Mouse (Mus musculus) embryonic facial prominence, embryonic 11.5 days (tissue): ENCODE data around the gene Slc35b2. TPM values are rescaled to one million over a fixed set of nuclear protein-coding genes. Genes with fewer than 3 reads are reported as not detected.

Experiments used
- ATAC-seq: fragments of 200-750 bp; cut with Nextera tagmentation; replicated peaks from 2 replicates; pipeline ENCODE4 v1.8.0; 2017; ENCODE audit warnings: low read depth; ENCODE audit not compliant: insufficient number of reproducible peaks, low FRiP score, low TSS enrichment
- DNase-seq: peaks from one replicate; pipeline ENCODE4 v3.0.0-alpha.2; 2015; ENCODE audit warnings: low spot score
- H3K27ac ChIP-seq: fragments of 300-500 bp; sonication (generic); replicated peaks from 2 replicates; pipeline ENCODE4 v1.5.1; 2014; ENCODE audit warnings: mild to moderate bottlenecking, low read depth, low read length, control low read depth
- H3K27me3 ChIP-seq: fragments of 300-500 bp; sonication (generic); 2 replicates; pipeline ENCODE4 v1.6.1; 2014; ENCODE audit warnings: mild to moderate bottlenecking, low read length, moderate library complexity, mixed read lengths; ENCODE audit not compliant: control insufficient read depth, insufficient read depth
- H3K36me3 ChIP-seq: fragments of 300-500 bp; sonication (generic); replicated peaks from 2 replicates; pipeline ENCODE4 v1.6.1; 2014; ENCODE audit warnings: low read depth, mild to moderate bottlenecking, low read length, moderate library complexity, mixed read lengths; ENCODE audit not compliant: control insufficient read depth, insufficient read depth
- H3K4me1 ChIP-seq: fragments of 300-500 bp; sonication (generic); 2 replicates; pipeline ENCODE4 v1.6.1; 2014; ENCODE audit warnings: low read length, mixed read lengths; ENCODE audit not compliant: control insufficient read depth, insufficient read depth
- H3K4me2 ChIP-seq: fragments of 300-500 bp; sonication (generic); 2 replicates; pipeline ENCODE4 v1.6.1; 2014; ENCODE audit warnings: low read depth, mild to moderate bottlenecking, control low read depth, low read length, moderate library complexity
- H3K4me3 ChIP-seq: fragments of 300-500 bp; sonication (generic); 2 replicates; pipeline ENCODE4 v1.5.1; 2014; ENCODE audit warnings: low read depth, low read length, control low read depth
- H3K9ac ChIP-seq: fragments of 300-500 bp; sonication (generic); replicated peaks from 2 replicates; pipeline ENCODE4 v1.6.1; 2014; ENCODE audit warnings: mild to moderate bottlenecking, control low read depth, low read length
- H3K9me3 ChIP-seq: fragments of 300-500 bp; sonication (generic); replicated peaks from 2 replicates; pipeline ENCODE4 v1.6.1; 2016; ENCODE audit warnings: mild to moderate bottlenecking, low read length, inconsistent platforms, mixed read lengths; ENCODE audit not compliant: control insufficient read depth
- WGBS: fragments of 180-500 bp; shearing (Covaris S2); extraction: QIAGEN DNeasy Blood & Tissue Kit; methylation state at CpG from one replicate; pipeline ENCODE4 v1.1.7; 2014; 5-methylcytosine and 5-hydroxymethylcytosine counted together
- polyA plus RNA-seq: library from polyadenylated mRNA; unstranded; fragments of >200 nt; fragmentation: Nextera tagmentation; extraction: Ambion mirVana; gene quantifications from 2 replicates; pipeline ENCODE4 v1.2.1, GENCODE M21; 2014

Slc35b2 gene
- polyA plus RNA-seq, 1 experiment from 2014 or later: 85.6 TPM

- Histone ChIP-seq H3K36me3 (no peaks in the 10 kb centered on the region), H3K4me3 (no peak overlapping the region), H3K4me2 (no peak overlapping the region), H3K4me1 (no peaks in the 10 kb centered on the region), H3K9ac (peak overlapping the region; percentile 39), H3K9me3 (no peaks in the 10 kb centered on the region), H3K27me3 (no peaks in the 10 kb centered on the region), H3K27ac (peak overlapping the region; percentile 62)
- 11% methylated on average over 14 of the region's 14 CpGs for WGBS
- DNase-seq: peak; percentile 88
- ATAC-seq: peak; percentile 79
These were observed 21.4 kb downstream of the Slc35b2 start for GRCm38 (mm10) chr17:45584939-45585678.

GRCm38 (mm10) chr17:45585725-45586448 lies 22.2 kb downstream of the Slc35b2 start:
- H3K4me2 ChIP-seq: no peak overlapping the region
- no peak for ATAC-seq
- H3K4me1 ChIP-seq: peaks cover 3% of the 10 kb centered on the region; the same call in 1 of the 2 replicates
- no peaks in the 10 kb centered on the region for H3K36me3 ChIP-seq
- peak overlapping the region; percentile 7; the same call in 1 of the 2 replicates for H3K27ac ChIP-seq
- no peak overlapping the region for H3K4me3 ChIP-seq
- no peak for DNase-seq
- H3K9me3 ChIP-seq: no peaks in the 10 kb centered on the region
- H3K27me3 ChIP-seq: no peaks in the 10 kb centered on the region
- 60% methylated on average over 23 of the region's 23 CpGs for WGBS
- no peak overlapping the region for H3K9ac ChIP-seq

GRCm38 (mm10) chr17:45586449-45586837 lies 22.8 kb downstream of the Slc35b2 start:
- H3K27me3 ChIP-seq: no peaks in the 10 kb centered on the region
- 92% methylated on average over 3 of the region's 3 CpGs for WGBS
- no peak overlapping the region for H3K9ac ChIP-seq
- H3K4me2 ChIP-seq: no peak overlapping the region
- no peak overlapping the region for H3K4me3 ChIP-seq
- peaks cover 3% of the 10 kb centered on the region; the same call in 1 of the 2 replicates for H3K4me1 ChIP-seq
- H3K27ac ChIP-seq: no peak overlapping the region
- no peaks in the 10 kb centered on the region for H3K9me3 ChIP-seq
- ATAC-seq: no peak
- H3K36me3 ChIP-seq: no peaks in the 10 kb centered on the region
- no peak for DNase-seq

- 95% methylated on average over 7 of the region's 7 CpGs for WGBS
- Histone ChIP-seq H3K4me1 (peaks cover 8% of the 10 kb centered on the region), H3K27ac (no peak overlapping the region), H3K4me2 (no peak overlapping the region), H3K27me3 (peaks cover under 1% of the 10 kb centered on the region), H3K9me3 (no peaks in the 10 kb centered on the region), H3K9ac (no peak overlapping the region), H3K36me3 (no peaks in the 10 kb centered on the region), H3K4me3 (no peak overlapping the region)
- DNase-seq (no peak), ATAC-seq (no peak)
These were observed 24.7 kb downstream of the Slc35b2 start for GRCm38 (mm10) chr17:45588370-45588769.

GRCm38 (mm10) chr17:45589236-45589635 lies 25.6 kb downstream of the Slc35b2 start:
- H3K4me2 ChIP-seq: no peak overlapping the region
- H3K36me3 ChIP-seq: no peaks in the 10 kb centered on the region
- no peak overlapping the region for H3K9ac ChIP-seq
- no peaks in the 10 kb centered on the region for H3K9me3 ChIP-seq
- no peak for DNase-seq
- H3K27ac ChIP-seq: no peak overlapping the region
- no peak for ATAC-seq
- H3K4me3 ChIP-seq: no peak overlapping the region
- peaks cover 3% of the 10 kb centered on the region for H3K27me3 ChIP-seq
- 95% methylated on average over 7 of the region's 7 CpGs for WGBS
- peaks cover 8% of the 10 kb centered on the region for H3K4me1 ChIP-seq

- ATAC-seq (no peak), DNase-seq (no peak)
- Histone ChIP-seq H3K4me3 (no peak overlapping the region), H3K27ac (no peak overlapping the region), H3K4me2 (no peak overlapping the region), H3K4me1 (peaks cover 10% of the 10 kb centered on the region), H3K27me3 (peaks cover 6% of the 10 kb centered on the region), H3K9me3 (no peaks in the 10 kb centered on the region), H3K9ac (no peak overlapping the region), H3K36me3 (no peaks in the 10 kb centered on the region)
- 96% methylated on average over 8 of the region's 8 CpGs for WGBS
These were observed 26.2 kb downstream of the Slc35b2 start for GRCm38 (mm10) chr17:45589844-45590243.

- Histone ChIP-seq H3K4me1 (peaks cover 12% of the 10 kb centered on the region), H3K4me3 (no peak overlapping the region), H3K27ac (no peak overlapping the region), H3K9ac (no peak overlapping the region), H3K36me3 (no peaks in the 10 kb centered on the region), H3K4me2 (no peak overlapping the region), H3K9me3 (no peaks in the 10 kb centered on the region), H3K27me3 (peaks cover 6% of the 10 kb centered on the region)
- 60% methylated on average over 6 of the region's 6 CpGs for WGBS
- no peak for DNase-seq
- no peak for ATAC-seq
These were observed 26.7 kb downstream of the Slc35b2 start for GRCm38 (mm10) chr17:45590410-45590809.
